Mouse (Mus musculus): ENCODE measurements around the gene Borcs8.

- TF ChIP-seq CTCF (IDR thresholded peaks at IDR 0.05; ENCODE audit: low read depth) (peak; percentile 75), EP300 (IDR thresholded peaks at IDR 0.05; ENCODE audit: low read depth) (no peak)
Measured at GRCm38 (mm10) chr8:70179082-70179481, 39.8 kb downstream of the Borcs8 start.

Measured in liver, embryonic 14.5 days (tissue).